Mouse (Mus musculus) intestine, embryonic 14.5 days (tissue): Measurements from ENCODE around the gene Tnpo1. TPM values are rescaled to one million over a fixed set of nuclear protein-coding genes. Genes with fewer than 3 reads are reported as not detected.

Source experiments
- polyA plus RNA-seq: library from polyadenylated mRNA; unstranded; fragments of >200 nt; fragmentation: Nextera tagmentation; extraction: Ambion mirVana; gene quantifications from 2 replicates; pipeline ENCODE4 v1.2.1, GENCODE M21; 2014

The Tnpo1 gene
- polyA plus RNA-seq, 1 experiment from 2014 or later, result 53.1 TPM

Other genes starting within 250 kb of the Tnpo1 start
- 18.1 and 19.7 TPM in 2 replicates for gene Tmem171, start 231.6 kb downstream of the Tnpo1 start, polyA plus RNA-seq
- 33.0 and 37.5 TPM in 2 replicates for gene Fcho2, start 110.9 kb downstream of the Tnpo1 start, polyA plus RNA-seq
- not detected in 2 replicates for gene 1700024P04Rik, start 58.2 kb upstream of the Tnpo1 start, polyA plus RNA-seq